Mouse (Mus musculus) liver, postnatal 0 days (tissue): ENCODE results near the gene Tmem150b. TPM values are rescaled to one million over a fixed set of nuclear protein-coding genes. Genes with fewer than 3 reads are reported as not detected.

ENCODE experiments used
- ATAC-seq: fragments of 200-750 bp; cut with Nextera tagmentation; 2 replicates; pipeline ENCODE4 v1.8.0; 2017; ENCODE audit warnings: mild to moderate bottlenecking, moderate library complexity
- DNase-seq: peaks from one replicate; pipeline ENCODE4 v3.0.0-alpha.2; 2016
- H3K27ac ChIP-seq: fragments of 300-500 bp; sonication (generic); 2 replicates; pipeline ENCODE4 v1.5.1; 2014; ENCODE audit warnings: antibody characterized with exemption, moderate library complexity, mild to moderate bottlenecking, low read depth
- H3K27me3 ChIP-seq: fragments of 300-500 bp; sonication (generic); 2 replicates; pipeline ENCODE4 v1.6.1; 2014; ENCODE audit warnings: low read length, control low read depth, mixed read lengths; ENCODE audit not compliant: insufficient read depth
- H3K36me3 ChIP-seq: fragments of 300-500 bp; sonication (generic); replicated peaks from 2 replicates; pipeline ENCODE4 v1.6.1; 2014; ENCODE audit warnings: mild to moderate bottlenecking, control low read depth, low read length, moderate library complexity, mixed read lengths; ENCODE audit not compliant: insufficient read depth
- H3K4me1 ChIP-seq: fragments of 300-500 bp; sonication (generic); 2 replicates; pipeline ENCODE4 v1.6.1; 2014; ENCODE audit warnings: antibody characterized with exemption, mild to moderate bottlenecking, control low read depth; ENCODE audit not compliant: insufficient read depth
- H3K4me2 ChIP-seq: fragments of 300-500 bp; sonication (generic); 2 replicates; pipeline ENCODE4 v1.6.1; 2014; ENCODE audit warnings: low read depth, mild to moderate bottlenecking, low read length, moderate library complexity, mixed read lengths
- H3K4me3 ChIP-seq: fragments of 300-500 bp; sonication (generic); 2 replicates; pipeline ENCODE4 v1.5.1; 2014; ENCODE audit warnings: low read depth, low read length
- H3K9ac ChIP-seq: fragments of 300-500 bp; sonication (generic); replicated peaks from 2 replicates; pipeline ENCODE4 v1.6.1; 2014; ENCODE audit warnings: mild to moderate bottlenecking, moderate library complexity
- H3K9me3 ChIP-seq: fragments of 300-500 bp; sonication (generic); 2 replicates; pipeline ENCODE4 v1.6.1; 2016; ENCODE audit warnings: mild to moderate bottlenecking, control low read depth, low read length, mixed read lengths
- CTCF ChIP-seq: sonication (generic); IDR thresholded peaks from 2 replicates; pipeline ENCODE4 v1.5.1; 2016; ENCODE audit warnings: antibody characterized with exemption, low read depth
- EP300 ChIP-seq: IDR thresholded peaks from 2 replicates; pipeline ENCODE4 v1.6.1; 2016; ENCODE audit warnings: antibody characterized with exemption, low read depth, mild to moderate bottlenecking
- WGBS: fragments of 180-500 bp; shearing (Covaris S2); extraction: QIAGEN DNeasy Blood & Tissue Kit; methylation state at CpG from one replicate; pipeline ENCODE4 v1.1.7; 2014; ENCODE audit not compliant: insufficient replicate concordance; 5-methylcytosine and 5-hydroxymethylcytosine counted together
- polyA plus RNA-seq: library from polyadenylated mRNA; unstranded; fragments of >200 nt; fragmentation: Nextera tagmentation; extraction: Ambion mirVana; gene quantifications from 2 replicates; pipeline ENCODE4 v1.2.1, GENCODE M21; 2015

Tmem150b gene
- polyA plus RNA-seq, 1 experiment from 2014 or later: 0.29 TPM

DNA sequence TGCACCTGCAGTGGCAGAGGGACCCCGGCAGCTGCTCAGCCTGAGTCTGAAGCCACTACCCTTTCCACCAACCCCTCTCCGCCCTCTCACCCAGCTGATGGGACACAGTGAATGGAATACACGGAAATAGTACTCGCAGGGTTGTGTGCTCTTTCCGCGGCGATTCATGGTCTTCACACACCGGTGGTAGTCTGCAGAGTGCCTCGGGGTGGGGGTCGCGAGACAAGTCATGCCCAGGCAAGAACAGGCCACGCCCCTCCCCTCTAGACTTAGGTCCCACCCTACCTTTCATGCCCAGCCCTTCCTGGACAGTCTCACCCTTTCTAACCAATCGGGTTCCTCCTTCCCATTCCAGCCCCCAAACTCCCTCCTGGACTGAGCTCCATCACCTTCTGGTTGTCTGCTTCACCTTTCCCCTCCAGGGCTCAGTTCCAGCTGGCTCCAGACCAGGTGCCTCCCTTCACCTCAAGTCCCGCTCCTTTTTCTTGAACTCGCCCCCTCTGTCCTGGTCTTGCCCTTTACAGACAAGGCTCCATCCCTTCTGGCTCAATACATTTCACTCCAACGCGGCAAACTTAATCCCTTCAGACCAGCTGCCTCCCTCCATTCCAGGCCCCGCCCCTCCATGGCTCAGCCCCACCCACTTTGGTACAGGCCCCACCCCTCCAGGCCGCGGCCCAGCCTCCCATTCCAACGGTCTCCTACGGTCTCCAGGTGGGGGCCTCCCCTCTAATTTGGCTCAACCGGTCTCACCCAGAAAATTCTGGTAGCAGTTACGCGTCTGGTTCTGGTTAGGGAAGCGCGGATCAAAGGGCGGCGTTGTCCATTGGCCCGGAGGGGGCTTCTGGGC, 27.1 kb upstream of the Tmem150b start:
- H3K4me3 ChIP-seq: peak overlapping the region; percentile 51
- TF ChIP-seq CTCF (no peak), EP300 (no peak)
- peak overlapping the region; percentile 49 for H3K27ac ChIP-seq
- peak overlapping the region; percentile 66 for H3K9ac ChIP-seq
- peaks cover 2% of the 10 kb centered on the region; the same call in 1 of the 2 replicates for H3K36me3 ChIP-seq
- no peaks in the 10 kb centered on the region for H3K27me3 ChIP-seq
- peaks cover 46% of the 10 kb centered on the region for H3K4me1 ChIP-seq
- peak; percentile 83 for ATAC-seq
- H3K4me2 ChIP-seq: peak overlapping the region; percentile 76
- no peaks in the 10 kb centered on the region for H3K9me3 ChIP-seq
- DNase-seq: peak; percentile 88
- 2% methylated on average over 30 of the region's 30 CpGs for WGBS

DNA sequence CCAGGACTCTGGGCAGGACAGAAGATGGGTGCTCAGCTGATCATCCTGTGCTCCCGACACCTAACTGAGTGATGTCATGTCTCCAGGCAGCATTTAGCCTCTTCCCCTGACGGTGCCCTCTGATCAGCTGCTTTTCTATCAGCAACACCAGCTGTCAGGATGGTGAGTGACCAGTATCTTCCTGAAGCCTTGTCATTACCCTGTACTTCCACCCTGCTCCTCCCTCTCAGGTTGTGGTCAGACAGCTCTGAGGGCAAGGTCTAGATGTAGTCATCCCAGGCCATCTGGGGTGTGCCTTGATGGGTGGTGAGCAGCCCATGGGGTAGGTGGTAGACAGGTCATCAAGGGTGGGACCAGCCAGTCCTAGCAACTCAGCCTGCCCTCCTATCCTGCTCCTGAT, 24.1 kb upstream of the Tmem150b start:
- Histone ChIP-seq H3K9ac (no peak overlapping the region), H3K36me3 (peaks cover 30% of the 10 kb centered on the region), H3K9me3 (no peaks in the 10 kb centered on the region), H3K27ac (peak overlapping the region; percentile 85; the same call in 1 of the 2 replicates), H3K4me3 (no peak overlapping the region), H3K4me2 (no peak overlapping the region), H3K27me3 (no peaks in the 10 kb centered on the region), H3K4me1 (peaks cover 66% of the 10 kb centered on the region)
- ATAC-seq: peak; percentile 19
- WGBS: 66% methylated on average over 2 of the region's 2 CpGs
- TF ChIP-seq CTCF (no peak), EP300 (peak; percentile 64; the same call in 1 of the 2 replicates)
- DNase-seq: no peak

DNA sequence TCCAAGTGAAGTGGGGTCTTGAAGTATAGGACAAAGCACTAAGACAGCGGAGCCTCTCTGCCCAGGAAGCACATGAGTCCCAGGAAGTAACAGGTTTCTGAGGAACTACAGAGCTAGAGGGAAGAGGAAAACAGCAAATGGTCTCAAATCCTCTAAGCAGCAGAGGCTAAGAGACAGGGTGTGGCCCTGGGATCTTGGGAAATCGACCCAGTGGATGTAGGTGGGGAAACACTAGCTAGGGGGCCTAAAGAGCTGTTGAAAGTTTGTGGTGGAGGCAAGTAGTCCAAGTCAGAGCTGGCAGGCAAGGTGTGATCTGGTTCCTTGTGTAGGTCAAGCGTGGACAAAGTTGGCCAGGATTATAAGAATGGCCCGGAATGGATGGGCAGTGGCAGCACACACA, 23.3 kb upstream of the Tmem150b start:
- Histone ChIP-seq H3K9me3 (no peaks in the 10 kb centered on the region), H3K4me1 (peaks cover 72% of the 10 kb centered on the region), H3K36me3 (peaks cover 35% of the 10 kb centered on the region), H3K27me3 (no peaks in the 10 kb centered on the region), H3K9ac (no peak overlapping the region; the same call in 1 of the 2 replicates), H3K4me2 (peak overlapping the region; percentile 47), H3K27ac (peak overlapping the region; percentile 85), H3K4me3 (no peak overlapping the region)
- ATAC-seq (no peak), DNase-seq (no peak)
- TF ChIP-seq EP300 (no peak), CTCF (peak; percentile 13; the same call in 1 of the 2 replicates)
- whole genome bisulfite sequencing: 72% methylated on average over 4 of the region's 4 CpGs

DNA sequence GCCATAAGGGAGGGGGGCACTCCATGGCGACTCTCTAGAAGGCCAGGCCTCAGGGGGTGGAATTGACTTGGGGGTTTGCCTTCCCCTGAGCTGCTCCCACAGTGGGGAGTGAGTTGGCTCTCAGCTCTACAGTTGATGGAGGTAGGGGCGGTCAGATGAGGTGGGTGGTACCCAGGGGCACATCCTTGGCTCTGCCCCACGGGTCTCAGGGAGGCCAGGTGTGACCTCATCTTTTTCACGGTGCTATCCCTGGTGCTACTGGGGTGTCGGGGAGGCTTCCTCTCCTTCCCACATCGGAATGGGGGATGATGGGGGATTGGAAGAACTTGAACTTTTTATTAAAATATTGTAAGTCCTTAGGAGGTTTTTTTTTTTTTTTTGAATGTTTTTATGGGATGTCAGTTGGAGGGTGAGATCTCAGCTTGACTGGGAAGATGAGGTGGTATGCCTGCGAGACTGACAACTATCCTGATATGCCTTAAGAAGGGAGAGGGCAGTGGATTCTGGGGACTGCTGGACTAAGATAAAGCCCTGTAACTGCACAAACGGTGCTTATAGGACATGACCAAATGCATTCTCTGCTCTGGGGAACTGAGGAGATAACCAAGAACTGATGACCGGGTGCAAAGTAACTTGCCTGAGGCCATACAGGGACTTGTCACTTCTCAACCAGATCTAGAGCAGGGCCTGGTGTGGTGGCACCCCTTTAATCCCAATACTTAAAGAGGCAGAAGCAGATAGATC, 22.3 kb upstream of the Tmem150b start:
- Histone ChIP-seq H3K27ac (peak overlapping the region; percentile 85), H3K27me3 (no peaks in the 10 kb centered on the region), H3K9ac (peak overlapping the region; percentile 36), H3K36me3 (peaks cover 45% of the 10 kb centered on the region), H3K4me3 (no peak overlapping the region), H3K4me2 (peak overlapping the region; percentile 47), H3K4me1 (peaks cover 67% of the 10 kb centered on the region), H3K9me3 (no peaks in the 10 kb centered on the region)
- 63% methylated on average over 9 of the region's 9 CpGs for WGBS
- ATAC-seq (peak; percentile 62), DNase-seq (peak; percentile 29)
- TF ChIP-seq EP300: peak; percentile 95
- TF ChIP-seq CTCF: no peak

DNA sequence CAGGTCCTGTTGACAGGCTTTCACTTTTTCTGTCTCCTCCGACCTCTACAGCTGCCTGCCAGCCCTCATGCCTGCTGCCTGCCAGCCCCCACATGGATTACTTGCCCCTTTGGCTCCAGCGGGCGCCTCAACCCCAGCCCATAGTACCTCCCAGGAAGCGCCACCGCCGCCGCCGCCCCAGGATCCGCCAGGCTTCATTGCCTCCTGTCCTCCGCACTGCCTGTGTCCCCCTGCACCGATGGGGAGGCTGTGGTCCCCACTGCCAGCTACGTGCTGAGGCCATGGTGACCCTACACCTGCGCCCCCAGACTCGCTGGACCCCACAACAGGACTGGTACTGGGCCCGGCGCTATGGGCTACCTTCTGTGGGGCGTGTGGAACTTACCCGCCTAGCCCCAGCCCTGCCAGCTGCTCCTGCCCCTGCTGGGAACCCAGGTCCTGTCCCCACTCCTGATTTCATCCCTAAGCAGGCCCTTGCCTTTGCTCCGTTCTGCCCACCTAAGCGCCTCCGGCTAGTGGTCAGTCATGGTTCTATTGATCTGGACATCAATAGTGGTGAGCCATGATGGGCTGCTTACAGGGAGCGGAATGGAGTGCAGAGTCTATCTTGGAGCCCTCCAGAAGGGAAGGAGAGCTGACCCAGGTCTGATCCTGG, 21.4 kb upstream of the Tmem150b start:
- Histone ChIP-seq H3K4me3 (no peak overlapping the region), H3K4me1 (peaks cover 67% of the 10 kb centered on the region), H3K9me3 (no peaks in the 10 kb centered on the region), H3K9ac (peak overlapping the region; percentile 36), H3K4me2 (peak overlapping the region; percentile 47), H3K27me3 (no peaks in the 10 kb centered on the region), H3K27ac (peak overlapping the region; percentile 85), H3K36me3 (peaks cover 48% of the 10 kb centered on the region)
- ATAC-seq: no peak
- TF ChIP-seq EP300: no peak
- TF ChIP-seq CTCF: no peak
- WGBS: 90% methylated on average over 22 of the region's 22 CpGs
- DNase-seq: no peak
